Mouse (Mus musculus): Measurements from ENCODE around the gene Sinhcaf. TPM values are rescaled to one million over a fixed set of nuclear protein-coding genes. Genes with fewer than 3 reads are reported as not detected.
"Not testable (repeated sequence)": the region's sequence is repeated elsewhere in the genome, so short reads cannot be mapped to it uniquely, and the experiment has no call there.

The Sinhcaf gene
- total RNA-seq, 2 experiments from 2014 or later, result 2.3 to 4.3 TPM

GRCm38 (mm10) chr6:148955641-148956420, 9.6 kb upstream of the Sinhcaf start:
- intact Hi-C loops (cut with DNase I), result no loop called here
- DNase-seq (ENCODE audit: low spot score in 2 of 2), result no peak

GRCm38 (mm10) chr6:148946881-148947405, 676 bp upstream of the Sinhcaf start:
- no peak for DNase-seq (ENCODE audit: low spot score in 2 of 2)
- intact Hi-C loops (cut with DNase I), result loop anchor here (5.0 to 10.0 kb wide), 2 partner anchors 158 to 175 kb away; partner anchors contain the start of gene Dennd5b

- intact Hi-C loops (cut with DNase I), result loop anchor here (5.0 to 10.0 kb wide), 2 partner anchors 159 to 177 kb away; partner anchors contain the start of gene Dennd5b
- peak; percentile 6 to 15 for DNase-seq (ENCODE audit: low spot score in 2 of 2)
Measured at GRCm38 (mm10) chr6:148945509-148946408, 508 bp downstream of the Sinhcaf start.

- DNase-seq (ENCODE audit: low spot score in 2 of 2), result peak; percentile 11 to 16
- intact Hi-C loops (cut with DNase I), result loop anchor here (5.0 to 10.0 kb wide), 2 partner anchors 160 to 177 kb away; partner anchors contain the start of gene Dennd5b
Measured at GRCm38 (mm10) chr6:148944767-148945508, 1.3 kb downstream of the Sinhcaf start.

GRCm38 (mm10) chr6:148944344-148944766, 1.9 kb downstream of the Sinhcaf start:
- DNase-seq (ENCODE audit: low spot score in 2 of 2), result peak in 1 of 2 experiments; percentile 3
- intact Hi-C loops (cut with DNase I), result loop anchor here (10.0 kb wide), 1 partner anchor 160 kb away; the partner anchor contains the start of gene Dennd5b

GRCm38 (mm10) chr6:148943695-148944094, 2.6 kb downstream of the Sinhcaf start:
- DNase-seq (ENCODE audit: low spot score in 2 of 2), result no peak
- intact Hi-C loops (cut with DNase I), result loop anchor here (10.0 kb wide), 1 partner anchor 161 kb away; the partner anchor contains the start of gene Dennd5b

- intact Hi-C loops (cut with DNase I), result loop anchor here (10.0 kb wide), 1 partner anchor 162 kb away; the partner anchor contains the start of gene Dennd5b
Measured at GRCm38 (mm10) chr6:148942406-148942805, 3.9 kb downstream of the Sinhcaf start.

GRCm38 (mm10) chr6:148941880-148942279, 4.4 kb downstream of the Sinhcaf start:
- intact Hi-C loops (cut with DNase I), result loop anchor here (10.0 kb wide), 1 partner anchor 163 kb away; the partner anchor contains the start of gene Dennd5b
- DNase-seq (ENCODE audit: low spot score in 2 of 2), result no peak

More at GRCm38 (mm10) chr6:148942406-148942805, 3.9 kb downstream of the Sinhcaf start:
- no peak for DNase-seq (ENCODE audit: low spot score in 2 of 2)

GRCm38 (mm10) chr6:148940383-148940782, 5.9 kb downstream of the Sinhcaf start:
- DNase-seq (ENCODE audit: low spot score in 2 of 2), result peak in 1 of 2 experiments; percentile 8
- intact Hi-C loops (cut with DNase I), result loop anchor here (10.0 kb wide), 1 partner anchor 164 kb away; the partner anchor contains the start of gene Dennd5b

GRCm38 (mm10) chr6:148937693-148938092, 8.6 kb downstream of the Sinhcaf start:
- no peak for DNase-seq (ENCODE audit: low spot score in 2 of 2)
- intact Hi-C loops (cut with DNase I), result no loop called here

GRCm38 (mm10) chr6:148934961-148935590, 11.2 kb downstream of the Sinhcaf start:
- intact Hi-C loops (cut with DNase I), result no loop called here
- no peak for DNase-seq (ENCODE audit: low spot score in 2 of 2)

GRCm38 (mm10) chr6:148931281-148931680, 15.0 kb downstream of the Sinhcaf start:
- intact Hi-C loops (cut with DNase I), result no loop called here
- no peak for DNase-seq (ENCODE audit: low spot score in 2 of 2)

GRCm38 (mm10) chr6:148918841-148919398, 27.3 kb downstream of the Sinhcaf start:
- no peak for DNase-seq (ENCODE audit: low spot score in 2 of 2)
- intact Hi-C loops (cut with DNase I), result no loop called here

GRCm38 (mm10) chr6:148917672-148918071, 28.6 kb downstream of the Sinhcaf start:
- DNase-seq (ENCODE audit: low spot score in 2 of 2), result no peak
- intact Hi-C loops (cut with DNase I), result no loop called here

GRCm38 (mm10) chr6:148916817-148917216, 29.4 kb downstream of the Sinhcaf start:
- intact Hi-C loops (cut with DNase I), result no loop called here
- no peak for DNase-seq (ENCODE audit: low spot score in 2 of 2)

- DNase-seq (ENCODE audit: low spot score in 2 of 2), result peak; percentile 74 to 84
- intact Hi-C loops (cut with DNase I), result loop anchor here (2.0 kb wide), 1 partner anchor 699 kb away; no protein-coding TSS in a partner anchor
Measured at GRCm38 (mm10) chr6:148913938-148914337, 32.3 kb downstream of the Sinhcaf start.

- DNase-seq (ENCODE audit: low spot score in 2 of 2); intact Hi-C loops (cut with DNase I): not testable (repeated sequence)
Measured at GRCm38 (mm10) chr6:148911906-148912305, 34.4 kb downstream of the Sinhcaf start.

GRCm38 (mm10) chr6:148906958-148907357, 39.3 kb downstream of the Sinhcaf start:
- intact Hi-C loops (cut with DNase I), result no loop called here
- DNase-seq (ENCODE audit: low spot score in 2 of 2), result no peak

All from left cerebral cortex, postnatal 14 days (tissue).